Mouse (Mus musculus) heart, postnatal 0 days (tissue): ENCODE measurements around the gene Epb41l4b. TPM values are rescaled to one million over a fixed set of nuclear protein-coding genes. Genes with fewer than 3 reads are reported as not detected.

Source experiments
- ATAC-seq: fragments of 200-750 bp; cut with Nextera tagmentation; 2 replicates; pipeline ENCODE4 v1.8.0; 2017; ENCODE audit warnings: low read depth, moderate number of reproducible peaks, moderate library complexity; ENCODE audit not compliant: insufficient read depth
- DNase-seq: peaks from one replicate; pipeline ENCODE4 v3.0.0-alpha.2; 2016; ENCODE audit warnings: low spot score
- H3K27ac ChIP-seq: fragments of 300-500 bp; sonication (generic); 2 replicates; pipeline ENCODE4 v1.5.1; 2014; ENCODE audit warnings: low read depth, mild to moderate bottlenecking
- H3K27me3 ChIP-seq: fragments of 300-500 bp; sonication (generic); 2 replicates; pipeline ENCODE4 v1.6.1; 2014; ENCODE audit warnings: low read length, mixed read lengths; ENCODE audit not compliant: control insufficient read depth, insufficient read depth
- H3K36me3 ChIP-seq: fragments of 300-500 bp; sonication (generic); replicated peaks from 2 replicates; pipeline ENCODE4 v1.6.1; 2014; ENCODE audit warnings: low read length, mixed read lengths; ENCODE audit not compliant: control insufficient read depth, insufficient read depth
- H3K4me1 ChIP-seq: fragments of 300-500 bp; sonication (generic); 2 replicates; pipeline ENCODE4 v1.6.1; 2014; ENCODE audit warnings: antibody characterized with exemption; ENCODE audit not compliant: control insufficient read depth, insufficient read depth
- H3K4me2 ChIP-seq: fragments of 300-500 bp; sonication (generic); 2 replicates; pipeline ENCODE4 v1.6.1; 2014; ENCODE audit warnings: low read depth, mild to moderate bottlenecking, low read length, moderate library complexity
- H3K4me3 ChIP-seq: fragments of 300-500 bp; sonication (generic); 2 replicates; pipeline ENCODE4 v1.5.1; 2014; ENCODE audit warnings: low read depth, low read length
- H3K9ac ChIP-seq: fragments of 300-500 bp; sonication (generic); replicated peaks from 2 replicates; pipeline ENCODE4 v1.6.1; 2014; ENCODE audit warnings: low read depth, low read length, mixed read lengths
- H3K9me3 ChIP-seq: fragments of 300-500 bp; sonication (generic); replicated peaks from 2 replicates; pipeline ENCODE4 v1.6.1; 2016; ENCODE audit warnings: low read length; ENCODE audit not compliant: control insufficient read depth
- CTCF ChIP-seq: IDR thresholded peaks from 2 replicates; pipeline ENCODE4 v1.5.1; 2016; ENCODE audit warnings: antibody characterized with exemption, control low read depth, low read depth
- EP300 ChIP-seq: IDR thresholded peaks from 2 replicates; pipeline ENCODE4 v1.6.1; 2016; ENCODE audit warnings: antibody characterized with exemption, low read depth
- WGBS: fragments of 180-500 bp; shearing (Covaris S2); extraction: QIAGEN DNeasy Blood & Tissue Kit; methylation state at CpG from one replicate; pipeline ENCODE4 v1.1.7; 2014; 5-methylcytosine and 5-hydroxymethylcytosine counted together
- polyA plus RNA-seq: library from polyadenylated mRNA; unstranded; fragments of >200 nt; fragmentation: Nextera tagmentation; extraction: Ambion mirVana; gene quantifications from 2 replicates; pipeline ENCODE4 v1.2.1, GENCODE M21; 2015
- total RNA-seq: library from RNA; depleted of rRNA; stranded (reverse); fragments of >200 nt; gene quantifications from 2 replicates; pipeline ENCODE4 v1.2.3, GENCODE M21; 2014; ENCODE audit warnings: low replicate concordance

Epb41l4b gene
- total and polyA plus RNA-seq, 2 experiments from 2014 or later, result 0.19 to 0.37 TPM

- H3K4me1 ChIP-seq, result no peaks in the 10 kb centered on the region
- no peak for DNase-seq
- 0 out of 2 replicates have a peak, but pooled peaks cover 2% of the 10 kb centered on the region for H3K27me3 ChIP-seq
- H3K4me3 ChIP-seq, result no peak overlapping the region
- WGBS, result 91% methylated on average over 5 of the region's 5 CpGs
- H3K36me3 ChIP-seq, result no peaks in the 10 kb centered on the region
- no peak overlapping the region for H3K27ac ChIP-seq
- no peak overlapping the region for H3K9ac ChIP-seq
- TF ChIP-seq CTCF (no peak), EP300 (no peak)
- no peak for ATAC-seq
- H3K4me2 ChIP-seq, result no peak overlapping the region
- no peaks in the 10 kb centered on the region for H3K9me3 ChIP-seq
Measured at GRCm38 (mm10) chr4:57015032-57015431, 128.2 kb downstream of the Epb41l4b start.

- DNase-seq (no peak), ATAC-seq (no peak)
- 57% methylated on average over 8 of the region's 8 CpGs for WGBS
- Histone ChIP-seq H3K27me3 (0 out of 2 replicates have a peak, but pooled peaks cover 5% of the 10 kb centered on the region), H3K9ac (no peak overlapping the region), H3K9me3 (no peaks in the 10 kb centered on the region), H3K27ac (no peak overlapping the region), H3K4me3 (no peak overlapping the region), H3K36me3 (no peaks in the 10 kb centered on the region), H3K4me2 (no peak overlapping the region), H3K4me1 (no peaks in the 10 kb centered on the region)
- TF ChIP-seq CTCF (no peak), EP300 (no peak)
Measured at GRCm38 (mm10) chr4:57011454-57012046, 131.7 kb downstream of the Epb41l4b start.

GRCm38 (mm10) chr4:57010919-57011318 lies 132.3 kb downstream of the Epb41l4b start:
- H3K4me2 ChIP-seq, result no peak overlapping the region
- no peak overlapping the region for H3K27ac ChIP-seq
- H3K4me1 ChIP-seq, result no peaks in the 10 kb centered on the region
- DNase-seq, result no peak
- no peaks in the 10 kb centered on the region for H3K36me3 ChIP-seq
- H3K9me3 ChIP-seq, result no peaks in the 10 kb centered on the region
- TF ChIP-seq EP300 (no peak), CTCF (no peak)
- no peak overlapping the region for H3K4me3 ChIP-seq
- WGBS, result 17% methylated on average over 6 of the region's 6 CpGs
- ATAC-seq, result no peak
- H3K27me3 ChIP-seq, result 0 out of 2 replicates have a peak, but pooled peaks cover 5% of the 10 kb centered on the region
- no peak overlapping the region for H3K9ac ChIP-seq

- WGBS, result 26% methylated on average over 5 of the region's 5 CpGs
- DNase-seq (no peak), ATAC-seq (no peak; the same call in 1 of the 2 replicates)
- Histone ChIP-seq H3K4me1 (no peaks in the 10 kb centered on the region), H3K4me3 (no peak overlapping the region), H3K9ac (no peak overlapping the region), H3K9me3 (no peaks in the 10 kb centered on the region), H3K27ac (no peak overlapping the region), H3K27me3 (0 out of 2 replicates have a peak, but pooled peaks cover 5% of the 10 kb centered on the region), H3K36me3 (no peaks in the 10 kb centered on the region), H3K4me2 (no peak overlapping the region)
- TF ChIP-seq CTCF, result no peak
- TF ChIP-seq EP300, result no peak
Measured at GRCm38 (mm10) chr4:57010425-57010824, 132.8 kb downstream of the Epb41l4b start.

GRCm38 (mm10) chr4:57007717-57008116 lies 135.5 kb downstream of the Epb41l4b start:
- TF ChIP-seq EP300 (no peak), CTCF (no peak)
- 71% methylated on average over 9 of the region's 9 CpGs for WGBS
- Histone ChIP-seq H3K27ac (no peak overlapping the region), H3K4me1 (no peaks in the 10 kb centered on the region), H3K9me3 (no peaks in the 10 kb centered on the region), H3K4me3 (no peak overlapping the region), H3K36me3 (no peaks in the 10 kb centered on the region), H3K9ac (no peak overlapping the region), H3K4me2 (no peak overlapping the region), H3K27me3 (0 out of 2 replicates have a peak, but pooled peaks cover 5% of the 10 kb centered on the region)
- DNase-seq (no peak), ATAC-seq (no peak)

GRCm38 (mm10) chr4:57005011-57005410 lies 138.2 kb downstream of the Epb41l4b start:
- H3K36me3 ChIP-seq, result no peaks in the 10 kb centered on the region
- ATAC-seq (no peak), DNase-seq (no peak)
- H3K27ac ChIP-seq, result no peak overlapping the region
- no peaks in the 10 kb centered on the region for H3K4me1 ChIP-seq
- H3K27me3 ChIP-seq, result 0 out of 2 replicates have a peak, but pooled peaks cover 3% of the 10 kb centered on the region
- TF ChIP-seq EP300, result no peak
- no peak for TF ChIP-seq CTCF
- 70% methylated on average over 8 of the region's 8 CpGs for WGBS
- H3K9ac ChIP-seq, result no peak overlapping the region
- H3K4me2 ChIP-seq, result no peak overlapping the region
- H3K9me3 ChIP-seq, result no peaks in the 10 kb centered on the region
- H3K4me3 ChIP-seq, result no peak overlapping the region
